Mouse (Mus musculus) cerebellum, adult 2 months (tissue): Measurements from ENCODE around the gene Pcdh7.

Source experiments
- CTCF ChIP-seq: fragments of 200-500 bp; IDR thresholded peaks from 2 replicates; pipeline ENCODE4 v1.5.1; 2011; ENCODE audit warnings: low read depth, mild to moderate bottlenecking, control low read depth, low read length, moderate library complexity, borderline replicate concordance; ENCODE audit not compliant: insufficient read depth
- POLR2A ChIP-seq: fragments of 200-500 bp; IDR thresholded peaks from 2 replicates; pipeline ENCODE4 v1.6.1; 2011; ENCODE audit warnings: low read length, control low read depth, borderline replicate concordance; ENCODE audit not compliant: insufficient read depth

- TF ChIP-seq POLR2A: no peak
- TF ChIP-seq CTCF: no peak
Measured at GRCm38 (mm10) chr5:57841357-57842119, 123.8 kb downstream of the Pcdh7 start.
